Mouse (Mus musculus) heart, adult 2 months (tissue): Measurements from ENCODE around the gene Slc15a2.
A peak's percentile ranks its signal among the peaks of the same experiment; 100 is the strongest.

Experiments used
- CTCF ChIP-seq: fragments of 200-600 bp; IDR thresholded peaks from 2 replicates; pipeline ENCODE4 v1.8.1; 2022; ENCODE audit warnings: antibody characterized with exemption, mild to moderate bottlenecking, moderate library complexity
- POLR2A ChIP-seq: fragments of 200-500 bp; IDR thresholded peaks from 2 replicates; pipeline ENCODE4 v1.6.1; 2011; ENCODE audit warnings: mild to moderate bottlenecking, low read depth, low read length, control low read depth; ENCODE audit not compliant: insufficient read depth

DNA sequence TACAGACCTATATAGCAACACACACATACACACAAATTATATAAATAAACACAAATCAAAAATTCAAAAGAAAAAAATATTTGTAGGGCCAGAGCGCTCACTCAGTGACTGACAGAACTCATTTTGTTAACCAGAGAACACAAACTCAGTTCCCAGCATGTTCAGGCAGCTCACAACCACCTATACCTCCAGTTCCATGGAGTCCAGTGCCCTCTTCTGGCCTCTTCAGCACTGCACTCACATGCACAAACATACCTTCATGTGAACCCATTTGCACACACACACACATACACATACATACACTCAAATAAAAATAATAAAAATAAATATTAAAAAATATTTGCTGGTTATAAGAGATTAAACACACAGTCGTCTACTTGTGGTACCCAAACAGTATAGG lies 74.0 kb downstream of the Slc15a2 start:
- TF ChIP-seq POLR2A (no peak), CTCF (peak; percentile 31)
